8 mouse cellular contexts compared by ENCODE assay signal in the genomic region with DNA sequence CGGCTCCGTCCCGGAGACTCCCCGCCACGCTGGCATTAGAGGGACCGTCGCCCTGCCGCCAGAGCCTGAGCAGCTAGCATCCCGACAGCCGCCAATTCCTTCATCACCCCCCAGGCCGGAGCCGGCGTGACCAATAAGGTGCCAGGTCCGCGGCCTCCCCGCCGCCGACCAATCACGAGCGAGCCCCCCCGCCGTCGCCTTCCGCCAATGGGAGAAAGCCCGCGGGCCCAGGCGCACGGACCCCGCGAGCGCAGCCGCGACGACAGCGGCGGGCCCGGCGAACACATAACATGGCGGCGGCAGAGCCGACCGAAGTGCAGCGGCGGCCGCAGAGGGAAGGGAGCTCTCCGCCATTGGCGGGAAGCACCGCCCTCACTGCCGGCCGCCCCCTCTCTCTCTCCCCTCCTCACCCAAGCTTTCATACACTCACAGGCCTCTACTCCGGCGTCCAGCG. TPM values are rescaled to one million over a fixed set of nuclear protein-coding genes. Genes with fewer than 3 reads are reported as not detected.
DNase-seq lines count a peak whose midpoint lies in the region; ATAC-seq lines count a peak whose summit lies in the region.

No protein-coding gene starts in this region.

- peak overlapping the region; percentile 100 for H3K9ac ChIP-seq in hindbrain, embryonic 11.5 days (ENCODE audit: low read depth, low read length)

- H3K4me3 ChIP-seq in hindbrain, embryonic 11.5 days (ENCODE audit: low read depth, low read length): peak overlapping the region; percentile 77

- no peaks in the 10 kb centered on the region for H3K36me3 ChIP-seq in hindbrain, embryonic 11.5 days (ENCODE audit: control insufficient read depth, insufficient read depth, low read length)

- no peaks in the 10 kb centered on the region for H3K27me3 ChIP-seq in hindbrain, embryonic 11.5 days (ENCODE audit: control insufficient read depth, insufficient read depth, low read length)

- peak overlapping the region; percentile 100 for H3K27ac ChIP-seq in hindbrain, embryonic 11.5 days (ENCODE audit: low read depth, low read length)

- under 1% methylated on average over 40 of the region's 53 CpGs for WGBS in hindbrain, embryonic 11.5 days

- no peaks in the 10 kb centered on the region for H3K4me1 ChIP-seq in hindbrain, embryonic 11.5 days (replicated peaks; ENCODE audit: control insufficient read depth, insufficient read depth, low read length)

- peak; percentile 99 for DNase-seq in Muller cell, postnatal 12 days (ENCODE audit: inconsistent ontology term)
- DNase-seq in cerebellum, adult 9-11 months: peak; percentile 98
- DNase-seq in frontal cortex, adult 2 months (ENCODE audit: extremely low spot score in 1 of 2, low spot score in 1 of 2): peak; percentile 83 to 95
- peak; percentile 94 for DNase-seq in hindbrain, embryonic 11.5 days (ENCODE audit: low spot score)
- peak; percentile 92 to 96 for DNase-seq in layer of hippocampus, postnatal 14 days (ENCODE audit: low spot score in 2 of 2)
- DNase-seq in lung, postnatal 10 days: peak; percentile 97
- peak; percentile 91 for DNase-seq in ovary, postnatal 14 days (ENCODE audit: low spot score)
- peak; percentile 90 to 91 for DNase-seq in thymus, postnatal 10 days (ENCODE audit: low spot score in 2 of 2)

- peak; percentile 97 for ATAC-seq in hindbrain, embryonic 11.5 days (ENCODE audit: low FRiP score)

- H3K9me3 ChIP-seq in hindbrain, embryonic 11.5 days (ENCODE audit: control insufficient read depth, low read length): no peaks in the 10 kb centered on the region

- H3K4me2 ChIP-seq in hindbrain, embryonic 11.5 days (replicated peaks; ENCODE audit: low read depth, low read length): peak overlapping the region; percentile 49

RNA-seq across cellular contexts. Expression of gene Nfyc, which starts 6.2 kb away (rescaled TPM):
- 107 and 119 TPM in 2 replicates for polyA plus RNA-seq in frontal cortex, adult 2 months (2012; rRNA removed)
- 123 and 126 TPM in 2 replicates for polyA plus RNA-seq in hindbrain, embryonic 11.5 days (2014; fragmentation: Nextera tagmentation; extraction: Ambion mirVana)
- total RNA-seq in layer of hippocampus, postnatal 14 days (2021): 10 to 100 TPM; 49.1 to 53.8 TPM

RNA-seq across cellular contexts. Expression of gene Rims3, which starts 29.5 kb away (rescaled TPM):
- polyA plus RNA-seq in frontal cortex, adult 2 months (2012; rRNA removed): 56.3 and 62.0 TPM in 2 replicates
- polyA plus RNA-seq in hindbrain, embryonic 11.5 days (2014; fragmentation: Nextera tagmentation; extraction: Ambion mirVana): 3.5 and 3.6 TPM in 2 replicates
- total RNA-seq in layer of hippocampus, postnatal 14 days (2021): 10 to 100 TPM; 17.5 to 24.7 TPM

Comparison
In these comparisons a context has a peak if more than half of its experiments do, and no peak if none do; other contexts are left out.
1. Peak in every context shown above with its lines: DNase-seq, ATAC-seq, H3K4me3 ChIP-seq and H3K27ac ChIP-seq.
2. RNA of gene Rims3, which starts 29.5 kb away (polyA plus RNA-seq): 56.3 to 62.0 TPM in frontal cortex, adult 2 months; 3.5 to 3.6 TPM in hindbrain, embryonic 11.5 days; every median in the first group is over 10 times any median in the second.